Mouse (Mus musculus) heart, embryonic 14.5 days (tissue): ENCODE data around the gene Crocc2. TPM values are rescaled to one million over a fixed set of nuclear protein-coding genes. Genes with fewer than 3 reads are reported as not detected.

ENCODE experiments used
- ATAC-seq: fragments of 200-750 bp; cut with Nextera tagmentation; 2 replicates; pipeline ENCODE4 v1.8.0; 2017; ENCODE audit warnings: low read depth, moderate TSS enrichment; ENCODE audit not compliant: insufficient number of reproducible peaks, insufficient read depth, low FRiP score
- H3K27ac ChIP-seq, 2 experiments: fragments of 200-500 bp in 1 of 2; fragments of 300-500 bp in 1 of 2; sonication (generic) in 1 of 2; replicated peaks in 1 of 2; 2 replicates each; pipeline ENCODE4 v1.5.1; 2012 to 2014; ENCODE audit warnings: low read depth in 2 of 2, low read length in 2 of 2, control low read depth in 1 of 2, mild to moderate bottlenecking in 1 of 2, mixed read lengths in 1 of 2; ENCODE audit not compliant: control insufficient read depth in 1 of 2, insufficient read depth in 1 of 2
- H3K27me3 ChIP-seq: fragments of 300-500 bp; sonication (generic); 2 replicates; pipeline ENCODE4 v1.6.1; 2014; ENCODE audit warnings: mild to moderate bottlenecking, low read length, control low read depth; ENCODE audit not compliant: control insufficient read depth, insufficient read depth
- H3K36me3 ChIP-seq: fragments of 300-500 bp; sonication (generic); 2 replicates; pipeline ENCODE4 v1.6.1; 2014; ENCODE audit warnings: mild to moderate bottlenecking, control low read depth, low read length, mixed read lengths; ENCODE audit not compliant: control insufficient read depth, insufficient read depth
- H3K4me1 ChIP-seq, 2 experiments: fragments of 200-500 bp in 1 of 2; fragments of 300-500 bp in 1 of 2; sonication (generic) in 1 of 2; 2 replicates each; pipeline ENCODE4 v1.6.1; 2012 to 2014; ENCODE audit warnings: low read length in 2 of 2, control low read depth in 1 of 2, mixed read lengths in 1 of 2; ENCODE audit not compliant: control insufficient read depth in 2 of 2, insufficient read depth in 2 of 2
- H3K4me2 ChIP-seq: fragments of 300-500 bp; sonication (generic); 2 replicates; pipeline ENCODE4 v1.6.1; 2014; ENCODE audit warnings: mild to moderate bottlenecking, low read length
- H3K4me3 ChIP-seq, 2 experiments: fragments of 200-500 bp in 1 of 2; fragments of 300-500 bp in 1 of 2; sonication (generic) in 1 of 2; 2 replicates each; pipeline ENCODE4 v1.5.1; 2012 to 2014; ENCODE audit warnings: low read length in 2 of 2, mild to moderate bottlenecking in 2 of 2, control low read depth in 1 of 2, low read depth in 1 of 2, moderate library complexity in 1 of 2; ENCODE audit not compliant: control insufficient read depth in 1 of 2, insufficient read depth in 1 of 2
- H3K9ac ChIP-seq: fragments of 300-500 bp; sonication (generic); 2 replicates; pipeline ENCODE4 v1.6.1; 2014; ENCODE audit warnings: mild to moderate bottlenecking, low read length
- H3K9me3 ChIP-seq: fragments of 300-500 bp; sonication (generic); 2 replicates; pipeline ENCODE4 v1.6.1; 2016; ENCODE audit warnings: low read length, control low read depth; ENCODE audit not compliant: control insufficient read depth
- WGBS: fragments of 180-500 bp; shearing (Covaris S2); extraction: QIAGEN DNeasy Blood & Tissue Kit; methylation state at CpG from one replicate; pipeline ENCODE4 v1.1.7; 2014; 5-methylcytosine and 5-hydroxymethylcytosine counted together
- polyA plus RNA-seq: library from polyadenylated mRNA; unstranded; fragments of >200 nt; fragmentation: Nextera tagmentation; extraction: Ambion mirVana; gene quantifications from 2 replicates; pipeline ENCODE4 v1.2.1, GENCODE M21; 2014

Gene Crocc2
- polyA plus RNA-seq, 1 experiment from 2014 or later, result 0.14 TPM

GRCm38 (mm10) chr1:93207536-93208064, 39.1 kb downstream of the Crocc2 start:
- H3K4me1 ChIP-seq, result peaks cover 33 to 38% of the 10 kb centered on the region in 2 experiments
- H3K9me3 ChIP-seq, result no peaks in the 10 kb centered on the region
- H3K27me3 ChIP-seq, result no peaks in the 10 kb centered on the region
- H3K9ac ChIP-seq, result no peak overlapping the region
- no peaks in the 10 kb centered on the region for H3K36me3 ChIP-seq
- ATAC-seq, result no peak
- no peak overlapping the region for H3K4me3 ChIP-seq
- no peak overlapping the region for H3K27ac ChIP-seq
- WGBS, result 87% methylated on average over 4 of the region's 4 CpGs
- H3K4me2 ChIP-seq, result no peak overlapping the region

- peak overlapping the region; percentile 35; the same call in 1 of the 2 replicates for H3K4me2 ChIP-seq
- peak overlapping the region; percentile 77 to 80 for H3K27ac ChIP-seq
- ATAC-seq, result peak; percentile 85
- WGBS, result 13% methylated on average over 9 of the region's 9 CpGs
- no peaks in the 10 kb centered on the region for H3K9me3 ChIP-seq
- H3K9ac ChIP-seq, result no peak overlapping the region; the same call in 1 of the 2 replicates
- no peaks in the 10 kb centered on the region for H3K36me3 ChIP-seq
- no peaks in the 10 kb centered on the region for H3K27me3 ChIP-seq
- peaks cover 37 to 45% of the 10 kb centered on the region in 2 experiments for H3K4me1 ChIP-seq
- H3K4me3 ChIP-seq, result no peak overlapping the region
Observed at GRCm38 (mm10) chr1:93210213-93210641, 41.7 kb downstream of the Crocc2 start.

GRCm38 (mm10) chr1:93211019-93211418, 42.5 kb downstream of the Crocc2 start:
- ATAC-seq, result no peak
- no peaks in the 10 kb centered on the region for H3K27me3 ChIP-seq
- H3K36me3 ChIP-seq, result no peaks in the 10 kb centered on the region
- peaks cover 37 to 45% of the 10 kb centered on the region in 2 experiments for H3K4me1 ChIP-seq
- H3K4me2 ChIP-seq, result no peak overlapping the region
- no peaks in the 10 kb centered on the region for H3K9me3 ChIP-seq
- 86% methylated on average over 11 of the region's 11 CpGs for WGBS
- H3K27ac ChIP-seq, result peak overlapping the region; percentile 77 to 80; a peak in 3 of 4 replicates
- no peak overlapping the region; the same call in 1 of the 2 replicates for H3K9ac ChIP-seq
- no peak overlapping the region for H3K4me3 ChIP-seq

GRCm38 (mm10) chr1:93211549-93212220, 43.2 kb downstream of the Crocc2 start:
- H3K4me3 ChIP-seq, result no peak overlapping the region
- no peaks in the 10 kb centered on the region for H3K36me3 ChIP-seq
- no peaks in the 10 kb centered on the region for H3K27me3 ChIP-seq
- H3K4me2 ChIP-seq, result no peak overlapping the region
- H3K4me1 ChIP-seq, result peaks cover 38 to 48% of the 10 kb centered on the region in 2 experiments
- no peak for ATAC-seq
- H3K9me3 ChIP-seq, result no peaks in the 10 kb centered on the region
- no peak overlapping the region for H3K9ac ChIP-seq
- peak overlapping the region in 1 of 2 experiments; percentile 77; a peak in 2 of 4 replicates for H3K27ac ChIP-seq
- WGBS, result 21% methylated on average over 10 of the region's 10 CpGs

GRCm38 (mm10) chr1:93212441-93212840, 43.9 kb downstream of the Crocc2 start:
- ATAC-seq, result no peak
- Histone ChIP-seq H3K9ac (no peak overlapping the region), H3K9me3 (no peaks in the 10 kb centered on the region), H3K4me3 (no peak overlapping the region), H3K4me1 (peaks cover 45 to 56% of the 10 kb centered on the region in 2 experiments), H3K27ac (no peak overlapping the region), H3K27me3 (no peaks in the 10 kb centered on the region), H3K4me2 (no peak overlapping the region), H3K36me3 (no peaks in the 10 kb centered on the region)
- 82% methylated on average over 7 of the region's 7 CpGs for whole genome bisulfite sequencing

DNA sequence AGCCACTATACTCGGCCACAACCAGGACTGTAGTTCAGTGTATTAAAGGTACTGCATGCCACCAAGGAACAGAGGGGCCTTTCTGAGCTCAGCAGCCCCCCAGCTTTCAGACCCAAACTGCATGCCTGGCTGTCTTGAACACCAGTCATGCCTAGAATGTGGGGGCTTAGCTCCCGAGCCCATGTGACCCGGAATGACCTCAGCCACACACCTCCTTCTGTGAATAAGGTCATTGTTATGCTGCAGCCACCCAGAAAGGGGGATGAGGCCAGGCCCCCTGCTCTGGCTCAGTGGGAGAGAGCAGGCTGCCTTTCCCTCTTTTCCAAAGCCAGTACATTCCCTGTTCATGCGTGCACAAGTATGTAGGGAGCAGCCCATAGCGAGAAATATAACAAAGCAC, 46.1 kb downstream of the Crocc2 start:
- Histone ChIP-seq H3K4me3 (no peak overlapping the region), H3K36me3 (no peaks in the 10 kb centered on the region), H3K4me2 (no peak overlapping the region), H3K27me3 (no peaks in the 10 kb centered on the region), H3K9me3 (no peaks in the 10 kb centered on the region), H3K9ac (no peak overlapping the region), H3K4me1 (peaks cover 44 to 57% of the 10 kb centered on the region in 2 experiments), H3K27ac (no peak overlapping the region)
- 57% methylated on average over 5 of the region's 5 CpGs for WGBS
- ATAC-seq, result no peak

DNA sequence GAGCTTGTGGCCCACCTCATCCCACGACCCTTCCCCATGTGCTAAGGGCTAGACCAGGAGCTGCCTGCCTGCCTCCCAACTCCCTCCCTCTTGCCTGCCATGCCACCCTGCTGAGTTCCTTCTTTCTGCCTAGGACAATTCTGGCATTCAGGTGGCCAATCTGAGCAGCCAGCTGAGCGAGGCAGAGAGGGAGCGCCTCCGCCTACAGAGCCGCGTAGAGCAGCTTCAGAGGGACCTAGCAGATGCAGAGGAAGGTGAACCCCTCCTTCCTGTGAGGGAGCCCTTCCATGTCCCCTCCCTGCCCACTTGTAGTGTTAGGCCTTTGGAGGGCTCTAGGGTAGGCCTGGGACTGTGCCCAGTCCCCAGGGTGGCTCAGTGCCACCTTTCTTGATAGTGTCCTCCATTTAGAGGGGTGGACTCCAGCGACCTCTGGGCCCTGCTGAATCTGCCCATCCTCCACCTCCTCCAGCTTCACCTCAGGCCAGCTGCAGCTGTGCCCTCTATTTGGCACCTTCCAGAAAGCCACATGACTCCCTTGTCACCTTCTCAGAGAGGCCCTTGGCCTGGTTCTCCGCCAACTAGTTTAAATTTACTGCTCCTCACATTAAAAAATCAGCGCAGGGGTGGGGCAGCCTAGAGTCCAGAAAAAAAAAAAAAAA, 48.4 kb downstream of the Crocc2 start:
- 54% methylated on average over 9 of the region's 9 CpGs for WGBS
- no peak overlapping the region for H3K4me2 ChIP-seq
- ATAC-seq, result 0 out of 2 replicates have a peak, but pooled peaks have one; percentile 33
- peak overlapping the region; percentile 3 to 33; a peak in 2 of 4 replicates for H3K27ac ChIP-seq
- no peaks in the 10 kb centered on the region for H3K36me3 ChIP-seq
- no peak overlapping the region for H3K9ac ChIP-seq
- H3K9me3 ChIP-seq, result no peaks in the 10 kb centered on the region
- no peaks in the 10 kb centered on the region for H3K27me3 ChIP-seq
- H3K4me1 ChIP-seq, result peaks cover 21 to 33% of the 10 kb centered on the region in 2 experiments
- no peak overlapping the region for H3K4me3 ChIP-seq
